Mouse (Mus musculus): ENCODE data around the gene Taf1b.

DNA sequence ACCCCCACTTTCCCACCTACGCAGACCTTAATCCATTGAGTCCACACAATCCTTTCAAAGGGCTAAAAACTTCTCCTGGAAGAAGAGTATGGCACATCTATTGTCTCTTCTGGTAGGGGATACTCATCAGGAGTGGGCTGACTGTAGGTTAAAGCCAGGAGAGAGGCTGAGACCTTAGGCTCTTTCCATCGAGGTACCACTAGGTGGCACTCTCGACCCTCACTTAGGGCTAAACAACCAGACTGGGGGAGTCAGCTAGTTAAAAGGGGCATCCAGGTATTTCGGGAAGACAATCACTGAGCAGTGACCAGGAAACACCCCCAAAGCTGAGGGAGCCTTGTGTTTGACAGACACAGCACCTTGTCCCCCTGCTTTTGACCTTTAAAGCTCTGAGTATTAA is 27.2 kb upstream of the Taf1b start:
- TF ChIP-seq GATA1 (IDR thresholded peaks at IDR 0.05; ENCODE audit: low read length), result no peak
- TF ChIP-seq TAL1 (IDR thresholded peaks at IDR 0.05; ENCODE audit: low read length), result no peak
